Mouse (Mus musculus) limb, embryonic 12.5 days (tissue): ENCODE results near the gene Otud7b. TPM values are rescaled to one million over a fixed set of nuclear protein-coding genes. Genes with fewer than 3 reads are reported as not detected.

Experiments used
- ATAC-seq: fragments of 200-750 bp; cut with Nextera tagmentation; 2 replicates; pipeline ENCODE4 v1.8.0; 2017; ENCODE audit warnings: low read depth, moderate TSS enrichment; ENCODE audit not compliant: insufficient number of reproducible peaks, insufficient read depth, low FRiP score, low TSS enrichment
- H3K27ac ChIP-seq: fragments of 300-500 bp; sonication (generic); 2 replicates; pipeline ENCODE4 v1.5.1; 2016; ENCODE audit warnings: mild to moderate bottlenecking, moderate library complexity
- H3K27me3 ChIP-seq: fragments of 300-500 bp; sonication (generic); 2 replicates; pipeline ENCODE4 v1.6.1; 2016; ENCODE audit warnings: mild to moderate bottlenecking, moderate library complexity
- H3K36me3 ChIP-seq: fragments of 300-500 bp; sonication (generic); 2 replicates; pipeline ENCODE4 v1.6.1; 2016; ENCODE audit warnings: mild to moderate bottlenecking, moderate library complexity
- H3K4me1 ChIP-seq: fragments of 300-500 bp; sonication (generic); replicated peaks from 2 replicates; pipeline ENCODE4 v1.6.1; 2016
- H3K4me2 ChIP-seq: fragments of 300-500 bp; sonication (generic); 2 replicates; pipeline ENCODE4 v1.6.1; 2016; ENCODE audit warnings: mild to moderate bottlenecking, moderate library complexity
- H3K4me3 ChIP-seq: fragments of 300-500 bp; sonication (generic); replicated peaks from 2 replicates; pipeline ENCODE4 v1.5.1; 2016; ENCODE audit warnings: mild to moderate bottlenecking
- H3K9ac ChIP-seq: fragments of 300-500 bp; sonication (generic); replicated peaks from 2 replicates; pipeline ENCODE4 v1.6.1; 2016; ENCODE audit warnings: mild to moderate bottlenecking, moderate library complexity
- H3K9me3 ChIP-seq: fragments of 300-500 bp; sonication (generic); 2 replicates; pipeline ENCODE4 v1.6.1; 2016; ENCODE audit warnings: mild to moderate bottlenecking, moderate library complexity
- WGBS: fragments of 180-500 bp; shearing (Covaris S2); methylation state at CpG from one replicate; pipeline ENCODE4 v1.1.7; 2016; 5-methylcytosine and 5-hydroxymethylcytosine counted together
- polyA plus RNA-seq: library from polyadenylated mRNA; unstranded; fragments of >200 nt; fragmentation: Nextera tagmentation; extraction: Ambion mirVana; gene quantifications from 2 replicates; pipeline ENCODE4 v1.2.1, GENCODE M21; 2016

Otud7b gene
- polyA plus RNA-seq, 1 experiment from 2014 or later, result 23.3 TPM

DNA sequence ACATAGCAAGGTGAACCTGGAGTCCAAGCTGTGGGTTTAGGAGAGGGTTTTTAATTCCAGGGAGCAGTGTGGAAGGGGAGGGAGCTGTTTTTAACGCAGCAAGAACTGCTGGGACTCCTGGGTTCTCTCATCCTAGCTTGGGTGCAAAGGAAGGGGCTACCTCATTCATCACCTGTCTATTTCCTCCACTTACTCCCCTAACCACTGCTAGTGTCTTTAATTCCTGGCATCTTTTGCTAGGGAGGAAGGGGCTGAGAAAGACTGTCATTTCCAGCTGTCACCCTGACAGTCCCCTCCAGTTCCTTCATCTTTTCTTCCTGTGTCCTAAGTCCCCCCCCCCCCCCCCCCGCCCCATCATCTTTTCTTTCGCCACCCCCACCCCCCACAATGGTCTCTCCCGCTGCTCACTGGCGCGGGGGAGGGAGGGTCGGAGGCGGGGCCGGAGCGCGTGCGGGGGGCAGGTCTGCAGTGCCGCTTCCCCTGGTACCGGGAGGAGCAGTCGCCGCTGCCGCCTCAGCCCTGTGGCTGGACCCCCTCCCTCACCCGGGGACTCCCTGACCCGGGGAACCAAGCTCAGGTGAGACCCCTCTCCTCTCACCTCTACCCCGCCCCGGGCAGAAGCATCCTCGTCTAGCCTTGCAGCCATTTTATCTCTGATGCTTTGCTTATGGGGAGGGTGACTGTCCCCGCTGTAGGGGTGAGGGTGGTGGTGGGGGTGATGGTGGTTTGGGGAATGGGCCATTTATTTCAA is 76.6 kb downstream of the Otud7b start, which contains the start of gene Sv2a:
Gene Sv2a (plus strand): TSS at position 425 of the 751 bp plus-strand sequence.
- peak within 1 kb of the TSS; percentile 73 for H3K9ac ChIP-seq
- ATAC-seq, result no peak
- peak within 1 kb of the TSS; percentile 84 for H3K4me2 ChIP-seq
- peak within 1 kb of the TSS; percentile 60 for H3K4me3 ChIP-seq
- no peak within 1 kb of the TSS for H3K27ac ChIP-seq
- H3K9me3 ChIP-seq, result no peaks in the 10 kb centered on the region
- H3K4me1 ChIP-seq, result peaks cover 26% of the 10 kb centered on the region
- H3K27me3 ChIP-seq, result no peaks in the 10 kb centered on the region
- H3K36me3 ChIP-seq, result peaks cover 32% of the 10 kb centered on the region
- 1% methylated on average over 20 of the region's 23 CpGs for WGBS

DNA sequence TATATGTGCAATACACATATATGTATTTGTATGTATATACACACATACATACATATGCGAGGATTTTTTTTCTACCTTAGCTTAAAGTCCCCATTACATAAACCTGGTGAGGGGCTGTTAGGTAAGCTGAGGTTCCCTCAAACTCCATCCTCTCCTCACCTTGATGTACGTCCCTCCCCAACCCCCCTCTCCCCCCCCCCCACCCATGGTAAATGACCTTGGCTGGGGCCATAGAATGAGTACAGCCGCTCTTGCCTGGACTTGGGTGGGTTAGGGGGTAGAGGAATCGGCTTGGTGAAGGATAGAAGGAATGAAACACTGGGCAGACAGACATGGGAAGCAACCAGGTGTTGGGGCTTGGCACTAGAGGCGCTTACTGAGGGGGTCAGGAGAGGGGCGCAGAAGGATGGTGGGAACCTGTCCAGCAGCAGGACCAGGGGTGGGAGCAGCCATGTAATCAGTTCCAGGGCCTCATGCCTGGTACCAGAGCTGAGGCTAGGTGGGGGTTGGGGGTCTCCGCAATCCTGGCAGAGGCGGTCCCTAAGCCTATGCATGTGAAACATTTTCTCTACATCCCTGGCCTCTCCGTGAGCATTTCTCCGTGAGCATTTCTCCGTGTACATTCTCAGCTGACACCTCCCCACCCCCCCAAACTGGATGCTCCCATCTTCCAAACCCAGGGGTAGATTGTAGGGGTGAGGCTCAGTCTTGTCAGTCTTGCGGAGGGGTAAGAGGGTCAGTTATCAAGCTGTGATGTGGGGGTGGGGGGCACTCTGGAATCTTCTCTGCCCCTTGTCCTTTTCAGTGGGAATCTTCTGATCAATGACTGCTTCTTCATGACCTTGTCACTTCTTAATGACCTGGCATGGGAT is 77.4 kb downstream of the Otud7b start:
- peaks cover 26% of the 10 kb centered on the region for H3K4me1 ChIP-seq
- peak overlapping the region; percentile 60 for H3K4me3 ChIP-seq
- no peaks in the 10 kb centered on the region for H3K27me3 ChIP-seq
- whole genome bisulfite sequencing, result 29% methylated on average over 12 of the region's 12 CpGs
- H3K9me3 ChIP-seq, result no peaks in the 10 kb centered on the region
- no peak overlapping the region for H3K27ac ChIP-seq
- no peak for ATAC-seq
- H3K9ac ChIP-seq, result peak overlapping the region; percentile 44; the same call in 1 of the 2 replicates
- H3K4me2 ChIP-seq, result peak overlapping the region; percentile 84
- H3K36me3 ChIP-seq, result peaks cover 24% of the 10 kb centered on the region

DNA sequence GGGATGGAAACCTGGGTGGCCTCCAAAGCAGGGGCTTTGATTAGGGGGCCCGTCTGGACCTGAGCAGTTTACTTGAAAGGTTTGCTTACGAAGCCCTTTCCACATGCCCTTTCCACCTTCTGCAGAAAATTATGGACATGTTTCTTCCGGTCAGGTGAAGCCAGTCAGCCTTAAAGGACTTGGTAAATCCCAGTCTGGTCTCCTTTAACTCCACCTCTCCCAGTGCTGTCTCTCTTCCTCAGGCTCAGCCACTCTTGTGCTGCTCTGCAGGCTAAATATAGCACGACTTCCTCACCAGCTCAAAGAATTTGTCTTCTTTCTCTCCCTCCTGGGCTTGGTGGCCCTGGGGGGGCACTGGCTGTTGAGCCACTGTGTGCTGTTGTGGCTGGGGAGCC is 78.1 kb downstream of the Otud7b start:
- H3K4me2 ChIP-seq, result peak overlapping the region; percentile 84
- peak overlapping the region; percentile 60; the same call in 1 of the 2 replicates for H3K4me3 ChIP-seq
- no peak for ATAC-seq
- H3K9me3 ChIP-seq, result no peaks in the 10 kb centered on the region
- H3K27me3 ChIP-seq, result no peaks in the 10 kb centered on the region
- H3K27ac ChIP-seq, result no peak overlapping the region
- peaks cover 26% of the 10 kb centered on the region for H3K4me1 ChIP-seq
- H3K36me3 ChIP-seq, result peaks cover 20% of the 10 kb centered on the region
- 14% methylated on average over 4 of the region's 4 CpGs for WGBS
- H3K9ac ChIP-seq, result 0 out of 2 replicates have a peak overlapping the region, but pooled peaks have one; percentile 44

DNA sequence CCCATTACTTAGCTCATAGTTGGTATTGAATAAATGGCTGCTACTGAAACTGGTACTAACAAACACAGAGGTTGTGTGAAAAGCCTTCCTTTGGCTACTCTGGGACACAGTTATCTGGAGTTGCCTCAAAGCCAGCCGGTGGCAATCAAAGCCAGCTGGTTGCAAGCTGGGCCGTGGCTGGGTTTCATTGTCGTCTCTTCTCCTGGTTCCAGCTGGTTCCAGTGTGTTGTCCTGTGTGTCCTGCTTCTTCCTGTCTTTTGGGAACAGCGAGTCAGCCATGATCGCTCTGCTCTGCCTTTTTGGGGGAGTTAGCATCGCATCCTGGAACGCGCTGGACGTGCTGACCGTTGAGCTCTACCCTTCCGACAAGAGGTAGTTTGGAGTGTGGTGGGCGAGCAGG is 88.7 kb downstream of the Otud7b start:
- WGBS, result 44% methylated on average over 12 of the region's 12 CpGs
- no peak overlapping the region for H3K9ac ChIP-seq
- H3K36me3 ChIP-seq, result peaks cover 7% of the 10 kb centered on the region; the same call in 1 of the 2 replicates
- H3K27me3 ChIP-seq, result 0 out of 2 replicates have a peak, but pooled peaks cover 3% of the 10 kb centered on the region
- no peak for ATAC-seq
- no peak overlapping the region for H3K27ac ChIP-seq
- H3K4me1 ChIP-seq, result peaks cover 9% of the 10 kb centered on the region
- H3K4me2 ChIP-seq, result no peak overlapping the region
- H3K9me3 ChIP-seq, result no peaks in the 10 kb centered on the region
- H3K4me3 ChIP-seq, result no peak overlapping the region

DNA sequence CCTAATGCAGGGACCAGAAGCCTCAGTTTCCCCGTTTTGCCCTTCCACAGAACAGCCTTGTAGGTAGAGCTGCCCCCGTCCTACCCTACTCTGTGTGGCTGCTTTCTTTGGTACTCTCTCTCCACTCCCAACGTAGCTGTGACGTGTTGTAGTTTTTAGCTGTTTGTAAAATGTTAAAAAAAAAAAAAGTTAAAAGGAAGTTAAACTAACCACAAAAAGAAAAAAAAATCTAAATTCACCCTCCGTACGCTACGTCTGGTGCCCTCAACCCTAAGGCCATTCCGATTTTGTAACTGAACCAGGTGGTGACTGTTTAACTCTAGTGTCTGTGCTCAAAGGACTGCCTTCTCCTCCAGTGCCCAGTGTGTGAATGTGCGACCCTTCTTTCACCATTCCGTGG is 90.6 kb downstream of the Otud7b start:
- H3K27ac ChIP-seq, result no peak overlapping the region
- peaks cover 7% of the 10 kb centered on the region; the same call in 1 of the 2 replicates for H3K36me3 ChIP-seq
- no peak overlapping the region for H3K9ac ChIP-seq
- H3K4me1 ChIP-seq, result peaks cover 11% of the 10 kb centered on the region
- no peak for ATAC-seq
- H3K4me3 ChIP-seq, result no peak overlapping the region
- H3K9me3 ChIP-seq, result no peaks in the 10 kb centered on the region
- 86% methylated on average over 10 of the region's 10 CpGs for WGBS
- no peak overlapping the region for H3K4me2 ChIP-seq
- 0 out of 2 replicates have a peak, but pooled peaks cover 3% of the 10 kb centered on the region for H3K27me3 ChIP-seq

DNA sequence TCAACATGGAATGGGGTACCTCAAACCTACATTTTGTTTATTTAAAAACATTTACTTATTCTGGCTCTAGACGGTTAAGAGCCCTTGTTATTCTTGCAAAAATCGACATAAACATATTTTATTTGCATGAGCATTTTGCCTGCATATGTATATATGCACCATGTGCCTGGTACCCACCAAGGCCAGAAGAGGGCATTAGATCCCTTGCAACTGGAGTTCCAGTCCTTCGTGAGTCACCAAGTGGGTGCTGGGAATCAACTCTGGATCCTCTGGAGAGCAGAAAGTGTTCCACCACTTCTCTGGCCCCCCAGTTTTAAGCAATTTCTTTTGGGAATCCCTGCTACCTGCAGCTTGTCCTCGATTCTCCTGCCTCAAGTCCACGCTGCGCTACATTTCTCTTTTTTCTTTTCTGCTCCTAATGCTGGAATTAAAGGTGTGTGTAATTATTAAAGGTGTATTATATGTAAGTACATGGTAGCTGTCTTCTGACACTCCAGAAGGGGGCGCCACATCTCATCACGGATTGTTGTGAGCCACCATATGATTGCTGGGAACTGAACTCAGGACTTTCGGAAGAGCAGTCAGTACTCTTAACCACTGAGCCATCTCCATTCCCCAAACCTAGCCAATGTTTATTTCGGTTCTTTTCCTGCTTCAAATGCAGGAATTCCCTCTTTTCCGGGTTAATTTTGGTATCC is 91.4 kb downstream of the Otud7b start:
- H3K4me3 ChIP-seq, result no peak overlapping the region; the same call in 1 of the 2 replicates
- H3K4me1 ChIP-seq, result peaks cover 11% of the 10 kb centered on the region
- H3K9me3 ChIP-seq, result no peaks in the 10 kb centered on the region
- WGBS, result 91% methylated on average over 11 of the region's 11 CpGs
- H3K27me3 ChIP-seq, result 0 out of 2 replicates have a peak, but pooled peaks cover 3% of the 10 kb centered on the region
- peaks cover 4% of the 10 kb centered on the region; the same call in 1 of the 2 replicates for H3K36me3 ChIP-seq
- no peak for ATAC-seq
- peak overlapping the region; percentile 91 for H3K4me2 ChIP-seq
- no peak overlapping the region for H3K9ac ChIP-seq
- no peak overlapping the region for H3K27ac ChIP-seq

DNA sequence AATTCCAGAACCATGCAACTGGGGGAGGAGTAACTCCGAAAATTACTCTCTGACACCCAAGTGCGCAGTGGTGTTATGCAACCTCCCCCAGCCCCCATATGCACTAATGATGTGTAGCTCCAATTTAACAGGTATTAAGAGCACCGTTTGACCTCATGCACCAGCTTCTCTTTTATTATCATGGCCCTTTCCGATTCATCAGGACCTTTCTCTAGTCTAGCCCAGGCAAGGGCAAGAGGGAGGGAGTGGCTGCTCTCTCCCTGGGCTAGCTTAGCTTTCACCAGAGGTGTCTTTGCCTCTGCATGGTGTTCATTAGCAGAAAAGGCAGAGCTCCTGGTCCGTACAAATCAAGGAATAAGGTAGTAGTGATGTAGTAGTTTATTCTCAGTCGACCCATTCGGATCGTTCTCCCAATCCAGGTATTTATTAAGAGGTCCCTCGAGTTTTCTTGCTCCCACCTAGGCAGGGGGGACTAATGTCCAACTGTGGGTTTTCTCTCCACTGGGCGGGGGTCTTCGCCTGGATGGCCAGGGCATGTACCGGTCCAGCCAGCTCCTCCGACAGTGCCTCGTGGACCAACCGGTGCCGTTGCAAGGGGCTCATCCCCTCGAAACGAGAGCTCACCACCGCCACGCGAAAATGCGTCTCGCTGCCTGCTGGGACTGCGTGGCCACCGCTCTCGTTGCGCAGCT is 92.3 kb downstream of the Otud7b start:
- peak overlapping the region; percentile 87 for H3K9ac ChIP-seq
- H3K27ac ChIP-seq, result peak overlapping the region; percentile 98
- H3K9me3 ChIP-seq, result no peaks in the 10 kb centered on the region
- peak overlapping the region; percentile 66 for H3K4me3 ChIP-seq
- H3K4me2 ChIP-seq, result peak overlapping the region; percentile 91
- 17% methylated on average over 27 of the region's 27 CpGs for WGBS
- 0 out of 2 replicates have a peak, but pooled peaks cover 3% of the 10 kb centered on the region for H3K27me3 ChIP-seq
- peaks cover 4% of the 10 kb centered on the region; the same call in 1 of the 2 replicates for H3K36me3 ChIP-seq
- no peak; the same call in 1 of the 2 replicates for ATAC-seq
- peaks cover 11% of the 10 kb centered on the region for H3K4me1 ChIP-seq

DNA sequence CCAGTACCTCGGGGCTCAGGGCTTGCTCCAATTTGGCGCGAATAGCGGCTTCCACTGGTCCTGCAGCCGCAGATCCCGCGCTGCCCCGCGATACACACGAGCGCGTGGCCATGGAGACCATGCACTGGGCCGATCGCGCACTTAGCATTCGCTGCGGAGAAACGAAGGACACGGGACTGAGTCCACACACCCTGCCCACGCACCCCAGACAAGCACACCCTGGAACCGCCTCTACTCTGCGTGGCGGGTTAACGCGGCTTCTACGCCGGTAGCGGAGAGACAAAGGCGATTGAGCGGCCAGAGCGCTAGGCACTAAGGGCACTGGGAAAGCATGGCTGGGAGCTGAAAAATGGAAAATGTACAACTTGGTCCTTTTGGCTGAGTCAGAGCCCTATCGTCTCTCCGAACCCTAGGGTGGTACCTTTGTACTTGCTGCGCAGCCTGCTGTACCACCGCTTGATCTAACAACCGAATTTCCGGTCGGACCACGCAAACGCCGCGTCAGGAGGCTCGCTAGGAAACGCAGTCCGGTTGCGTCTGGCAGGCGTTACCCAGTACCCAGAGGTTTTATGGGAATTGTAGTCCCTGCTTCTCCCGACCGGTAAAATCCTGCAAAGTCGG is 92.9 kb downstream of the Otud7b start:
- peak overlapping the region; percentile 91 for H3K4me2 ChIP-seq
- WGBS, result under 1% methylated on average over 50 of the region's 50 CpGs

DNA sequence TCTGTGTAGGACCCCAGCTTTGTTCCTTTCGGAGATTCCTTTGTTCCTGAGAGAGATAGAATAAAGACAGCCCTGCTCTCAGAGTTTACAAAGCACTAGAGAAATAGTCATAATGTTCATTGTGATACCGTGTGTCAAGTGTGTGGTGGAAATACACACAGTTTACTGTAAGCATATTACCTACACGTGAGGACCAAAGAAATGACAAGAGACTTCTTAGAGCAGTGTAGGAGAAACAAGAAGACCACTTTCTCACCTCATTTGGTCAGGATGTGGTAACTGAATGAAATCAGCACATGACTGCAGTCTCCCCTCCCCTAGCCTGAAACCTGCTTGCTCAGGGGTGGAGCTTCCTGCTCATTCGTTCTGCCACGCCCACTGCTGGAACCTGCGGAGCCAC is 93.9 kb downstream of the Otud7b start:
- Histone ChIP-seq H3K27me3 (0 out of 2 replicates have a peak, but pooled peaks cover 3% of the 10 kb centered on the region), H3K4me1 (peaks cover 11% of the 10 kb centered on the region), H3K27ac (0 out of 2 replicates have a peak overlapping the region, but pooled peaks have one; percentile 35), H3K9me3 (no peaks in the 10 kb centered on the region), H3K36me3 (peaks cover 4% of the 10 kb centered on the region; the same call in 1 of the 2 replicates), H3K4me3 (peak overlapping the region; percentile 66), H3K4me2 (peak overlapping the region; percentile 91), H3K9ac (peak overlapping the region; percentile 40)
- peak; percentile 21; the same call in 1 of the 2 replicates for ATAC-seq
- WGBS, result 5% methylated on average over 6 of the region's 6 CpGs

More for the DNA sequence above, 92.9 kb downstream of the Otud7b start:
- H3K4me1 ChIP-seq, result peaks cover 11% of the 10 kb centered on the region
- 0 out of 2 replicates have a peak, but pooled peaks cover 3% of the 10 kb centered on the region for H3K27me3 ChIP-seq
- ATAC-seq, result peak; percentile 91
- peak overlapping the region; percentile 98 for H3K27ac ChIP-seq
- peaks cover 4% of the 10 kb centered on the region; the same call in 1 of the 2 replicates for H3K36me3 ChIP-seq
- peak overlapping the region; percentile 66 for H3K4me3 ChIP-seq
- H3K9me3 ChIP-seq, result no peaks in the 10 kb centered on the region
- peak overlapping the region; percentile 87 for H3K9ac ChIP-seq
